Mouse (Mus musculus) brain, embryonic 14.5 days (tissue): ENCODE results near the gene Hcn1. TPM values are rescaled to one million over a fixed set of nuclear protein-coding genes. Genes with fewer than 3 reads are reported as not detected.

Source experiments
- DNase-seq: peaks from one replicate; pipeline ENCODE4 v3.0.0-alpha.2; 2011; ENCODE audit warnings: low read depth
- CTCF ChIP-seq: fragments of 200-500 bp; IDR thresholded peaks from 2 replicates; pipeline ENCODE4 v1.5.1; 2012; ENCODE audit warnings: inconsistent platforms, mild to moderate bottlenecking, moderate library complexity, borderline replicate concordance; ENCODE audit not compliant: insufficient read depth, insufficient read length; ENCODE audit errors: extremely low read depth
- POLR2A ChIP-seq: fragments of 200-500 bp; IDR thresholded peaks from 2 replicates; pipeline ENCODE4 v1.6.1; 2012; ENCODE audit warnings: mild to moderate bottlenecking, inconsistent platforms, borderline replicate concordance; ENCODE audit not compliant: poor library complexity, insufficient read depth, insufficient read length, severe bottlenecking; ENCODE audit errors: extremely low read depth
- polyA plus RNA-seq: library from polyadenylated mRNA; depleted of rRNA; stranded (reverse); fragments of >200 nt; gene quantifications from 2 replicates; pipeline ENCODE4 v1.2.3, GENCODE M21; 2012; rRNA removed

Gene Hcn1
- polyA plus RNA-seq, result 0.58 and 1.2 TPM in 2 replicates

- TF ChIP-seq POLR2A (no peak), CTCF (peak; percentile 78)
- peak; percentile 89 for DNase-seq
Observed at GRCm38 (mm10) chr13:117602181-117602580, at the start of gene Hcn1. Gene Hcn1 (plus strand): TSS chr13:117602320.

GRCm38 (mm10) chr13:117567251-117567650 is 34.9 kb upstream of the Hcn1 start:
- peak; percentile 45 for DNase-seq

GRCm38 (mm10) chr13:117571747-117572146 is 30.4 kb upstream of the Hcn1 start:
- peak; percentile 12 for DNase-seq
- TF ChIP-seq CTCF (no peak), POLR2A (no peak)

More at GRCm38 (mm10) chr13:117567251-117567650, 34.9 kb upstream of the Hcn1 start:
- TF ChIP-seq POLR2A (no peak), CTCF (no peak)

- no peak for TF ChIP-seq POLR2A
- TF ChIP-seq CTCF, result no peak
- no peak for DNase-seq
Observed at GRCm38 (mm10) chr13:117594494-117595182, 7.5 kb upstream of the Hcn1 start.

GRCm38 (mm10) chr13:117595183-117595532 is 7.0 kb upstream of the Hcn1 start:
- DNase-seq, result peak; percentile 24
- TF ChIP-seq POLR2A, result no peak
- no peak for TF ChIP-seq CTCF

- peak; percentile 4 for DNase-seq
- TF ChIP-seq CTCF, result no peak
- no peak for TF ChIP-seq POLR2A
Observed at GRCm38 (mm10) chr13:117601331-117601965, 672 bp upstream of the Hcn1 start.

- DNase-seq, result peak; percentile 63
- TF ChIP-seq CTCF (no peak), POLR2A (no peak)
Observed at GRCm38 (mm10) chr13:117602617-117603358, 668 bp downstream of the Hcn1 start.

GRCm38 (mm10) chr13:117603421-117603820 is 1.3 kb downstream of the Hcn1 start:
- TF ChIP-seq CTCF (no peak), POLR2A (no peak)
- peak; percentile 42 for DNase-seq

GRCm38 (mm10) chr13:117604073-117604472 is 2.0 kb downstream of the Hcn1 start:
- DNase-seq, result peak; percentile 65
- TF ChIP-seq POLR2A, result no peak
- no peak for TF ChIP-seq CTCF

GRCm38 (mm10) chr13:117604971-117605750 is 3.0 kb downstream of the Hcn1 start:
- DNase-seq, result no peak
- no peak for TF ChIP-seq POLR2A
- TF ChIP-seq CTCF, result no peak

- TF ChIP-seq CTCF, result no peak
- no peak for TF ChIP-seq POLR2A
- no peak for DNase-seq
Observed at GRCm38 (mm10) chr13:117611881-117612280, 9.8 kb downstream of the Hcn1 start.
